ENCODE assay signal across 12 mouse cellular contexts in the genomic region with DNA sequence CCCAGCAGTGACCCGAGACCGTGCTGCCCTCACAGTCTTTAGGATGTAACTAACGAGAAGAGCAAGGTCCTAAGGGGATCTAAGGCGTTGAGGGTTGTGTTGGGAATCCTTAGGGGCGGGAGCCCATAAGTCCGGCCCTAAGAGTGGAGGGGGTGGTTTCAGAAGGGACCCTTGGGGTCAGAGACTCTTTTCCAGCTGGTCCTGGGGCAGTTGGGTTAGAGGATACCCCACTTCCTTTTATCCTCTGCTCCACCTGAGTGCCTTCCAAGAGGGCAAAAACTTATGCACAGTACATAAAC. TPM values are rescaled to one million over a fixed set of nuclear protein-coding genes. Genes with fewer than 3 reads are reported as not detected.
DNase-seq lines count a peak whose midpoint lies in the region; ATAC-seq and TF ChIP-seq lines count a peak whose summit lies in the region.
"Had no signal": no experiment of that assay in that cellular context is flagged by ENCODE, and none has a peak within 500 bp of the region (broad histone marks: within the 10 kb centered on the region; RNA-seq: fewer than 3 reads in every experiment).

No protein-coding gene starts in this region.

- TF ChIP-seq POLR2A in kidney, adult 2 months (IDR thresholded peaks at IDR 0.05; ENCODE audit: low read depth, low read length), result no peak

- no peak for TF ChIP-seq CTCF in kidney, adult 2 months (conservative IDR thresholded peaks at IDR 0.05; ENCODE audit: insufficient read depth, insufficient read length, low read depth, low read length)
- no peak for TF ChIP-seq CTCF in layer of hippocampus, adult 2 months (conservative IDR thresholded peaks at IDR 0.05)

- H3K27ac ChIP-seq in kidney, embryonic 16.5 days (ENCODE audit: low read length), result no peak overlapping the region
- no peak overlapping the region for H3K27ac ChIP-seq in kidney, adult 2 months (ENCODE audit: insufficient read depth, low read depth, low read length)
- peak overlapping the region; percentile 88 for H3K27ac ChIP-seq in forebrain, embryonic 10.5 days
- no peak overlapping the region for H3K27ac ChIP-seq in intestine, embryonic 16.5 days (ENCODE audit: low read length)
- H3K27ac ChIP-seq in neural tube, embryonic 14.5 days (ENCODE audit: low read depth, low read length), result no peak overlapping the region
- no peak overlapping the region for H3K27ac ChIP-seq in layer of hippocampus, adult 2 months

- H3K4me3 ChIP-seq in kidney, embryonic 16.5 days (ENCODE audit: low read length), result peak overlapping the region; percentile 38
- no peak overlapping the region for H3K4me3 ChIP-seq in kidney, adult 2 months (ENCODE audit: insufficient read depth, low read depth, low read length)
- H3K4me3 ChIP-seq in forebrain, embryonic 10.5 days, result peak overlapping the region; percentile 54
- peak overlapping the region; percentile 44 for H3K4me3 ChIP-seq in intestine, embryonic 16.5 days (ENCODE audit: low read length)
- H3K4me3 ChIP-seq in neural tube, embryonic 14.5 days (ENCODE audit: low read depth, low read length), result peak overlapping the region; percentile 26
- H3K4me3 ChIP-seq in layer of hippocampus, adult 2 months, result no peak overlapping the region

- H3K4me1 ChIP-seq in kidney, embryonic 16.5 days (ENCODE audit: insufficient read depth, low read length), result peaks cover 21% of the 10 kb centered on the region
- no peaks in the 10 kb centered on the region; the same call in 1 of the 2 replicates for H3K4me1 ChIP-seq in kidney, adult 2 months (ENCODE audit: control insufficient read depth, insufficient read depth, low read length)
- peaks cover 76% of the 10 kb centered on the region for H3K4me1 ChIP-seq in forebrain, embryonic 10.5 days
- no peaks in the 10 kb centered on the region; the same call in none of the 2 replicates for H3K4me1 ChIP-seq in intestine, embryonic 16.5 days (ENCODE audit: control insufficient read depth, insufficient read depth, low read length)
- H3K4me1 ChIP-seq in neural tube, embryonic 14.5 days (ENCODE audit: control insufficient read depth, insufficient read depth, low read length), result peaks cover 20% of the 10 kb centered on the region; the same call in 1 of the 2 replicates

- peak; percentile 5; the same call in 1 of the 2 replicates for ATAC-seq in kidney, embryonic 16.5 days (ENCODE audit: low FRiP score, low TSS enrichment)
- 0 out of 2 replicates have a peak, but pooled peaks have one; percentile 8 for ATAC-seq in intestine, embryonic 16.5 days
- no peak for ATAC-seq in neural tube, embryonic 14.5 days (ENCODE audit: low read depth)

- H3K9me3 ChIP-seq in kidney, embryonic 16.5 days (ENCODE audit: low read length), result no peaks in the 10 kb centered on the region
- H3K9me3 ChIP-seq in forebrain, embryonic 10.5 days, result no peaks in the 10 kb centered on the region
- H3K9me3 ChIP-seq in intestine, embryonic 16.5 days (ENCODE audit: control insufficient read depth, low read length), result no peaks in the 10 kb centered on the region
- no peaks in the 10 kb centered on the region for H3K9me3 ChIP-seq in neural tube, embryonic 14.5 days (ENCODE audit: control insufficient read depth, low read length)

- no peak for DNase-seq in kidney, adult 2 months
- DNase-seq in forebrain, embryonic 10.5 days (ENCODE audit: extremely low spot score, low spot score), result no peak
- DNase-seq in layer of hippocampus, adult 2 months (ENCODE audit: low spot score in 2 of 2), result no peak
- no peak for DNase-seq in retina, embryonic 14.5 days (ENCODE audit: low spot score)
- no peak for DNase-seq in right cerebral cortex, postnatal 4 days

- WGBS in kidney, embryonic 16.5 days, result 1% methylated on average over 6 of the region's 6 CpGs
- WGBS in kidney, adult 2 months, result 5% methylated on average over 6 of the region's 6 CpGs
- WGBS in forebrain, embryonic 10.5 days, result 0% methylated on average over 6 of the region's 6 CpGs
- WGBS in intestine, embryonic 16.5 days, result 4% methylated on average over 6 of the region's 6 CpGs
- WGBS in neural tube, embryonic 14.5 days, result 3% methylated on average over 6 of the region's 6 CpGs

- peaks cover 72% of the 10 kb centered on the region for H3K27me3 ChIP-seq in kidney, embryonic 16.5 days (ENCODE audit: insufficient read depth, low read length)
- 0 out of 2 replicates have a peak, but pooled peaks cover 3% of the 10 kb centered on the region for H3K27me3 ChIP-seq in kidney, adult 2 months (replicated peaks; ENCODE audit: control insufficient read depth, insufficient read depth, low read length)
- peaks cover 100% of the 10 kb centered on the region for H3K27me3 ChIP-seq in forebrain, embryonic 10.5 days (ENCODE audit: poor library complexity, severe bottlenecking)
- H3K27me3 ChIP-seq in intestine, embryonic 16.5 days (replicated peaks; ENCODE audit: control insufficient read depth, insufficient read depth, low read length), result peaks cover 74% of the 10 kb centered on the region
- no peaks in the 10 kb centered on the region for H3K27me3 ChIP-seq in neural tube, embryonic 14.5 days (ENCODE audit: control insufficient read depth, insufficient read depth, low read length)

- no peaks in the 10 kb centered on the region for H3K36me3 ChIP-seq in kidney, embryonic 16.5 days (ENCODE audit: insufficient read depth, low read length)
- no peaks in the 10 kb centered on the region for H3K36me3 ChIP-seq in kidney, adult 2 months (ENCODE audit: control insufficient read depth, insufficient read depth, low read length)
- H3K36me3 ChIP-seq in forebrain, embryonic 10.5 days (replicated peaks), result no peaks in the 10 kb centered on the region
- H3K36me3 ChIP-seq in intestine, embryonic 16.5 days (ENCODE audit: control insufficient read depth, insufficient read depth, low read length), result no peaks in the 10 kb centered on the region
- no peaks in the 10 kb centered on the region for H3K36me3 ChIP-seq in neural tube, embryonic 14.5 days (ENCODE audit: control insufficient read depth, insufficient read depth, low read length)

- H3K4me2 ChIP-seq in kidney, embryonic 16.5 days (replicated peaks; ENCODE audit: low read depth, low read length), result peak overlapping the region; percentile 70
- H3K4me2 ChIP-seq in intestine, embryonic 16.5 days (ENCODE audit: low read depth, low read length), result peak overlapping the region; percentile 82; the same call in 1 of the 2 replicates
- peak overlapping the region; percentile 56 for H3K4me2 ChIP-seq in neural tube, embryonic 14.5 days (ENCODE audit: low read depth, low read length)

- H3K9ac ChIP-seq in kidney, embryonic 16.5 days (replicated peaks; ENCODE audit: low read length), result peak overlapping the region; percentile 40; the same call in 1 of the 2 replicates
- no peak overlapping the region for H3K9ac ChIP-seq in intestine, embryonic 16.5 days (ENCODE audit: low read depth, low read length)
- H3K9ac ChIP-seq in neural tube, embryonic 14.5 days (replicated peaks; ENCODE audit: low read depth, low read length), result no peak overlapping the region

RNA-seq across cellular contexts. Expression of a gene that starts 12.9 kb away (rescaled TPM):
- polyA plus RNA-seq in kidney, embryonic 16.5 days (2015; fragmentation: Nextera tagmentation; extraction: Ambion mirVana), result not detected in 2 replicates
- not detected in 2 replicates for polyA plus RNA-seq in kidney, adult 2 months (2012; rRNA removed)
- polyA plus RNA-seq in forebrain, embryonic 10.5 days (2016; fragmentation: Nextera tagmentation; extraction: Ambion mirVana), result 0.31 and 0.69 TPM in 2 replicates
- polyA plus RNA-seq in intestine, embryonic 16.5 days (2015; fragmentation: Nextera tagmentation; extraction: Ambion mirVana), result not detected in 2 replicates
- polyA plus RNA-seq in neural tube, embryonic 14.5 days (2014; fragmentation: Nextera tagmentation; extraction: Ambion mirVana), result 6.6 and 8.1 TPM in 2 replicates
- under 1 TPM in 1 of 2 experiments, not detected in 1; 0.15 TPM for total RNA-seq in layer of hippocampus, adult 2 months (2021)
- total RNA-seq: adrenal gland, postnatal 14 days; heart, adult 8-10 months had no signal

RNA-seq across cellular contexts. Expression of a gene that starts 20.6 kb away (rescaled TPM):
- 0.99 and 1.9 TPM in 2 replicates for polyA plus RNA-seq in kidney, embryonic 16.5 days (2015; fragmentation: Nextera tagmentation; extraction: Ambion mirVana)
- polyA plus RNA-seq in kidney, adult 2 months (2012; rRNA removed), result 0.16 and 0.52 TPM in 2 replicates
- 0.58 and 2.1 TPM in 2 replicates for polyA plus RNA-seq in forebrain, embryonic 10.5 days (2016; fragmentation: Nextera tagmentation; extraction: Ambion mirVana)
- 3.0 and 3.1 TPM in 2 replicates for polyA plus RNA-seq in intestine, embryonic 16.5 days (2015; fragmentation: Nextera tagmentation; extraction: Ambion mirVana)
- 209 and 365 TPM in 2 replicates for polyA plus RNA-seq in neural tube, embryonic 14.5 days (2014; fragmentation: Nextera tagmentation; extraction: Ambion mirVana)
- total RNA-seq in layer of hippocampus, adult 2 months (2021), result 100 to 1,000 TPM; 255 to 267 TPM

RNA-seq across cellular contexts. Expression of a gene that starts 25.3 kb away (rescaled TPM):
- 57.7 and 58.8 TPM in 2 replicates for polyA plus RNA-seq in kidney, embryonic 16.5 days (2015; fragmentation: Nextera tagmentation; extraction: Ambion mirVana)
- 19.9 and 20.0 TPM in 2 replicates for polyA plus RNA-seq in kidney, adult 2 months (2012; rRNA removed)
- polyA plus RNA-seq in forebrain, embryonic 10.5 days (2016; fragmentation: Nextera tagmentation; extraction: Ambion mirVana), result 80.6 and 81.1 TPM in 2 replicates
- polyA plus RNA-seq in intestine, embryonic 16.5 days (2015; fragmentation: Nextera tagmentation; extraction: Ambion mirVana), result 34.3 and 35.3 TPM in 2 replicates
- 57.1 and 61.0 TPM in 2 replicates for polyA plus RNA-seq in neural tube, embryonic 14.5 days (2014; fragmentation: Nextera tagmentation; extraction: Ambion mirVana)
- 10 to 100 TPM; 39.9 to 40.6 TPM for total RNA-seq in layer of hippocampus, adult 2 months (2021)

RNA-seq across cellular contexts. Expression of a gene that starts 25.6 kb away (rescaled TPM):
- 38.0 and 40.6 TPM in 2 replicates for polyA plus RNA-seq in kidney, embryonic 16.5 days (2015; fragmentation: Nextera tagmentation; extraction: Ambion mirVana)
- polyA plus RNA-seq in kidney, adult 2 months (2012; rRNA removed), result 28.6 and 43.3 TPM in 2 replicates
- 39.2 and 41.7 TPM in 2 replicates for polyA plus RNA-seq in forebrain, embryonic 10.5 days (2016; fragmentation: Nextera tagmentation; extraction: Ambion mirVana)
- polyA plus RNA-seq in intestine, embryonic 16.5 days (2015; fragmentation: Nextera tagmentation; extraction: Ambion mirVana), result 31.7 and 32.8 TPM in 2 replicates
- 52.7 and 61.2 TPM in 2 replicates for polyA plus RNA-seq in neural tube, embryonic 14.5 days (2014; fragmentation: Nextera tagmentation; extraction: Ambion mirVana)
- 10 to 100 TPM; 24.8 to 28.7 TPM for total RNA-seq in layer of hippocampus, adult 2 months (2021)

RNA-seq across cellular contexts. Expression of a gene that starts 31.4 kb away (rescaled TPM):
- polyA plus RNA-seq in kidney, embryonic 16.5 days (2015; fragmentation: Nextera tagmentation; extraction: Ambion mirVana), result 0.27 and 0.62 TPM in 2 replicates
- 1.1 and 1.9 TPM in 2 replicates for polyA plus RNA-seq in kidney, adult 2 months (2012; rRNA removed)
- not detected in 2 replicates for polyA plus RNA-seq in forebrain, embryonic 10.5 days (2016; fragmentation: Nextera tagmentation; extraction: Ambion mirVana)
- polyA plus RNA-seq in intestine, embryonic 16.5 days (2015; fragmentation: Nextera tagmentation; extraction: Ambion mirVana), result 902 and 1,035 TPM in 2 replicates
- 0.48 TPM in 1 of 2 replicates, not detected in the other for polyA plus RNA-seq in neural tube, embryonic 14.5 days (2014; fragmentation: Nextera tagmentation; extraction: Ambion mirVana)
- total RNA-seq in layer of hippocampus, adult 2 months (2021), result not detected
- total RNA-seq: adrenal gland, postnatal 14 days; heart, adult 8-10 months; left cerebral cortex, postnatal 14 days had no signal
- polyA plus RNA-seq: cortical plate, adult 2 months had no signal

Comparison
In these comparisons a context has a peak if more than half of its experiments do, and no peak if none do; other contexts are left out.
1. H3K4me3 ChIP-seq: peak in kidney, embryonic 16.5 days (single experiment), forebrain, embryonic 10.5 days (single experiment), intestine, embryonic 16.5 days (single experiment) and neural tube, embryonic 14.5 days (single experiment); none in kidney, adult 2 months (single experiment) and layer of hippocampus, adult 2 months (single experiment).
2. RNA of a gene that starts 20.6 kb away (polyA plus RNA-seq): 209 to 365 TPM in neural tube, embryonic 14.5 days; 3.0 to 3.1 TPM in intestine, embryonic 16.5 days, 0.58 to 2.1 TPM in forebrain, embryonic 10.5 days, 0.99 to 1.9 TPM in kidney, embryonic 16.5 days and 0.16 to 0.52 TPM in kidney, adult 2 months; every median in the first group is over 10 times any median in the second.
3. Peak in every context shown above with its lines, with median percentiles within 50 percentile points of each other: H3K4me2 ChIP-seq.